Mouse (Mus musculus): ENCODE measurements around the gene Myo16. TPM values are rescaled to one million over a fixed set of nuclear protein-coding genes. Genes with fewer than 3 reads are reported as not detected.

Gene Myo16
- polyA plus RNA-seq, 1 experiment: 104 TPM

GRCm38 (mm10) chr8:10499846-10500245 is 346.1 kb downstream of the Myo16 start:
- Histone ChIP-seq H3K4me1 (ENCODE audit: control insufficient read depth, insufficient read depth, low read length) (peaks cover 4% of the 10 kb centered on the region; the same call in 1 of the 2 replicates), H3K4me3 (ENCODE audit: insufficient read depth, low read depth, low read length) (no peak overlapping the region), H3K27ac (ENCODE audit: insufficient read depth, low read depth, low read length) (no peak overlapping the region)
- 54% methylated on average over 8 of the region's 8 CpGs for WGBS
- no peak for TF ChIP-seq POLR2A (IDR thresholded peaks at IDR 0.05; ENCODE audit: insufficient read depth, low read depth, low read length)
- no peak for TF ChIP-seq CTCF (IDR thresholded peaks at IDR 0.05; ENCODE audit: insufficient read depth, low read depth, low read length)

- TF ChIP-seq POLR2A (IDR thresholded peaks at IDR 0.05; ENCODE audit: insufficient read depth, low read depth, low read length) (no peak), CTCF (IDR thresholded peaks at IDR 0.05; ENCODE audit: insufficient read depth, low read depth, low read length) (no peak)
- Histone ChIP-seq H3K27ac (ENCODE audit: insufficient read depth, low read depth, low read length) (no peak overlapping the region), H3K4me3 (ENCODE audit: insufficient read depth, low read depth, low read length) (no peak overlapping the region), H3K4me1 (ENCODE audit: control insufficient read depth, insufficient read depth, low read length) (peaks cover 4% of the 10 kb centered on the region; the same call in 1 of the 2 replicates)
- 81% methylated on average over 6 of the region's 6 CpGs for WGBS
These were observed 346.8 kb downstream of the Myo16 start for GRCm38 (mm10) chr8:10500465-10500864.

- Histone ChIP-seq H3K27ac (ENCODE audit: insufficient read depth, low read depth, low read length) (no peak overlapping the region), H3K4me1 (ENCODE audit: control insufficient read depth, insufficient read depth, low read length) (peaks cover 4% of the 10 kb centered on the region; the same call in 1 of the 2 replicates), H3K4me3 (ENCODE audit: insufficient read depth, low read depth, low read length) (no peak overlapping the region)
- TF ChIP-seq CTCF (IDR thresholded peaks at IDR 0.05; ENCODE audit: insufficient read depth, low read depth, low read length) (no peak), POLR2A (IDR thresholded peaks at IDR 0.05; ENCODE audit: insufficient read depth, low read depth, low read length) (no peak)
- 91% methylated on average over 3 of the region's 3 CpGs for WGBS
These were observed 348.0 kb downstream of the Myo16 start for GRCm38 (mm10) chr8:10501750-10502149.

GRCm38 (mm10) chr8:10512105-10512504 is 358.4 kb downstream of the Myo16 start:
- H3K27ac ChIP-seq (ENCODE audit: insufficient read depth, low read depth, low read length): 0 out of 2 replicates have a peak overlapping the region, but pooled peaks have one; percentile 30
- 35% methylated on average over 3 of the region's 3 CpGs for WGBS
- no peak for TF ChIP-seq POLR2A (IDR thresholded peaks at IDR 0.05; ENCODE audit: insufficient read depth, low read depth, low read length)
- TF ChIP-seq CTCF (IDR thresholded peaks at IDR 0.05; ENCODE audit: insufficient read depth, low read depth, low read length): no peak

GRCm38 (mm10) chr8:10517381-10517780 is 363.7 kb downstream of the Myo16 start:
- 77% methylated on average over 8 of the region's 8 CpGs for WGBS
- Histone ChIP-seq H3K4me3 (ENCODE audit: insufficient read depth, low read depth, low read length) (no peak overlapping the region), H3K27ac (ENCODE audit: insufficient read depth, low read depth, low read length) (no peak overlapping the region), H3K4me1 (ENCODE audit: control insufficient read depth, insufficient read depth, low read length) (peaks cover 12% of the 10 kb centered on the region)
- TF ChIP-seq POLR2A (IDR thresholded peaks at IDR 0.05; ENCODE audit: insufficient read depth, low read depth, low read length) (no peak), CTCF (IDR thresholded peaks at IDR 0.05; ENCODE audit: insufficient read depth, low read depth, low read length) (no peak)

More at GRCm38 (mm10) chr8:10512105-10512504, 358.4 kb downstream of the Myo16 start:
- peaks cover 10% of the 10 kb centered on the region; the same call in 1 of the 2 replicates for H3K4me1 ChIP-seq (ENCODE audit: control insufficient read depth, insufficient read depth, low read length)
- no peak overlapping the region for H3K4me3 ChIP-seq (ENCODE audit: insufficient read depth, low read depth, low read length)

- TF ChIP-seq POLR2A (IDR thresholded peaks at IDR 0.05; ENCODE audit: insufficient read depth, low read depth, low read length) (no peak), CTCF (IDR thresholded peaks at IDR 0.05; ENCODE audit: insufficient read depth, low read depth, low read length) (no peak)
- peaks cover 12% of the 10 kb centered on the region for H3K4me1 ChIP-seq (ENCODE audit: control insufficient read depth, insufficient read depth, low read length)
- no peak overlapping the region for H3K4me3 ChIP-seq (ENCODE audit: insufficient read depth, low read depth, low read length)
- H3K27ac ChIP-seq (ENCODE audit: insufficient read depth, low read depth, low read length): no peak overlapping the region
- 77% methylated on average over 7 of the region's 7 CpGs for WGBS
These were observed 365.6 kb downstream of the Myo16 start for GRCm38 (mm10) chr8:10519276-10519675.

- no peak overlapping the region for H3K27ac ChIP-seq (ENCODE audit: insufficient read depth, low read depth, low read length)
- peaks cover 9% of the 10 kb centered on the region for H3K4me1 ChIP-seq (ENCODE audit: control insufficient read depth, insufficient read depth, low read length)
- TF ChIP-seq CTCF (IDR thresholded peaks at IDR 0.05; ENCODE audit: insufficient read depth, low read depth, low read length) (no peak), POLR2A (IDR thresholded peaks at IDR 0.05; ENCODE audit: insufficient read depth, low read depth, low read length) (no peak)
- H3K4me3 ChIP-seq (ENCODE audit: insufficient read depth, low read depth, low read length): no peak overlapping the region
- 51% methylated on average over 4 of the region's 4 CpGs for WGBS
These were observed 367.8 kb downstream of the Myo16 start for GRCm38 (mm10) chr8:10521463-10521862.

GRCm38 (mm10) chr8:10525686-10526085 is 372.0 kb downstream of the Myo16 start:
- H3K4me3 ChIP-seq (ENCODE audit: insufficient read depth, low read depth, low read length): no peak overlapping the region
- H3K4me1 ChIP-seq (ENCODE audit: control insufficient read depth, insufficient read depth, low read length): peaks cover 12% of the 10 kb centered on the region
- no peak for TF ChIP-seq POLR2A (IDR thresholded peaks at IDR 0.05; ENCODE audit: insufficient read depth, low read depth, low read length)
- no peak for TF ChIP-seq CTCF (IDR thresholded peaks at IDR 0.05; ENCODE audit: insufficient read depth, low read depth, low read length)
- 46% methylated on average over 4 of the region's 4 CpGs for WGBS
- no peak overlapping the region for H3K27ac ChIP-seq (ENCODE audit: insufficient read depth, low read depth, low read length)

GRCm38 (mm10) chr8:10526616-10527015 is 372.9 kb downstream of the Myo16 start:
- peaks cover 12% of the 10 kb centered on the region for H3K4me1 ChIP-seq (ENCODE audit: control insufficient read depth, insufficient read depth, low read length)
- H3K4me3 ChIP-seq (ENCODE audit: insufficient read depth, low read depth, low read length): no peak overlapping the region
- TF ChIP-seq CTCF (IDR thresholded peaks at IDR 0.05; ENCODE audit: insufficient read depth, low read depth, low read length) (no peak), POLR2A (IDR thresholded peaks at IDR 0.05; ENCODE audit: insufficient read depth, low read depth, low read length) (no peak)
- H3K27ac ChIP-seq (ENCODE audit: insufficient read depth, low read depth, low read length): 0 out of 2 replicates have a peak overlapping the region, but pooled peaks have one; percentile 28
- WGBS: 42% methylated on average over 5 of the region's 5 CpGs
